Mouse (Mus musculus) heart, embryonic 13.5 days (tissue): ENCODE measurements around the gene Hsph1. TPM values are rescaled to one million over a fixed set of nuclear protein-coding genes. Genes with fewer than 3 reads are reported as not detected.

ENCODE experiments used
- ATAC-seq: fragments of 200-750 bp; cut with Nextera tagmentation; 2 replicates; pipeline ENCODE4 v1.8.0; 2017; ENCODE audit warnings: moderate TSS enrichment; ENCODE audit not compliant: insufficient number of reproducible peaks, low FRiP score, low TSS enrichment; ENCODE audit errors: extremely low read depth
- H3K27ac ChIP-seq: fragments of 300-500 bp; sonication (generic); replicated peaks from 2 replicates; pipeline ENCODE4 v1.5.1; 2015; ENCODE audit warnings: moderate library complexity, mild to moderate bottlenecking, inconsistent platforms
- H3K27me3 ChIP-seq: fragments of 300-500 bp; sonication (generic); replicated peaks from 2 replicates; pipeline ENCODE4 v1.6.1; 2015; ENCODE audit warnings: mild to moderate bottlenecking, inconsistent platforms
- H3K36me3 ChIP-seq: fragments of 300-500 bp; sonication (generic); 2 replicates; pipeline ENCODE4 v1.6.1; 2015; ENCODE audit warnings: mild to moderate bottlenecking, inconsistent platforms
- H3K4me1 ChIP-seq: fragments of 300-500 bp; sonication (generic); 2 replicates; pipeline ENCODE4 v1.6.1; 2015; ENCODE audit warnings: inconsistent platforms
- H3K4me2 ChIP-seq: fragments of 300-500 bp; sonication (generic); 2 replicates; pipeline ENCODE4 v1.6.1; 2015; ENCODE audit warnings: inconsistent platforms, mild to moderate bottlenecking, moderate library complexity
- H3K4me3 ChIP-seq: fragments of 300-500 bp; sonication (generic); 2 replicates; pipeline ENCODE4 v1.5.1; 2015; ENCODE audit warnings: moderate library complexity, mild to moderate bottlenecking, inconsistent platforms
- H3K9ac ChIP-seq: fragments of 300-500 bp; sonication (generic); 2 replicates; pipeline ENCODE4 v1.6.1; 2015; ENCODE audit warnings: inconsistent platforms, mild to moderate bottlenecking, moderate library complexity
- H3K9me3 ChIP-seq: fragments of 300-500 bp; sonication (generic); 2 replicates; pipeline ENCODE4 v1.6.1; 2016; ENCODE audit warnings: inconsistent platforms
- WGBS: fragments of 180-500 bp; shearing (Covaris S2); methylation state at CpG from one replicate; pipeline ENCODE4 v1.1.7; 2015; ENCODE audit warnings: mixed read lengths; 5-methylcytosine and 5-hydroxymethylcytosine counted together
- polyA plus RNA-seq: library from polyadenylated mRNA; unstranded; fragments of >200 nt; fragmentation: Nextera tagmentation; extraction: Ambion mirVana; gene quantifications from 2 replicates; pipeline ENCODE4 v1.2.1, GENCODE M21; 2015

The Hsph1 gene
- polyA plus RNA-seq, result 30.1 and 30.7 TPM in 2 replicates

- Histone ChIP-seq H3K4me3 (peak within 1 kb of the TSS; percentile 86), H3K27me3 (no peaks in the 10 kb centered on the region), H3K36me3 (peaks cover 21% of the 10 kb centered on the region), H3K9ac (peak within 1 kb of the TSS; percentile 91), H3K9me3 (no peaks in the 10 kb centered on the region), H3K4me2 (peak within 1 kb of the TSS; percentile 94), H3K27ac (peak within 1 kb of the TSS; percentile 81), H3K4me1 (peaks cover 17% of the 10 kb centered on the region)
- WGBS, result under 1% methylated on average over 58 of the region's 60 CpGs
- peak; percentile 97 for ATAC-seq
These were observed at the start of gene Hsph1 for GRCm38 (mm10) chr5:149636075-149636920. Gene Hsph1, minus strand, starts transcription at chr5:149636376.

DNA sequence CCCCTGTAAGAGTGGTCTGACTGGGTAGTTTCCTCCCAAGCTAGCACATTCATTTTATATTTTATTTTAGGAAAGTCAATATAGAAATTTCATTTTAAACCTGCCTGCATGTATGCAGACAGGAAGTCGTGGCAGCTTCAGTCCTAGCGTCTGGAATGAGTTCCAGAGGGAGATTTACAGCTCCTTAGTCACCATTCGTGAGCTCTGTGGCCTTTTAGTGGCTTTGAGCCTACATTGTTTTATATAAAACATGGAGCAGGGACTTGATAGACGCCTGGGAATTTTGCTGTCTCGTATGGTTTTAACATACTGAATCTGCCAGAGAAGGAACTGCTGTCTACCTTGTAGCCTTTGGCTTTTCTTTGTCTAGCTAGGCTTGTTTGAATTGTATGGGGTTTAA lies 44.8 kb upstream of the Hsph1 start:
- H3K9ac ChIP-seq, result no peak overlapping the region
- H3K4me2 ChIP-seq, result no peak overlapping the region
- H3K9me3 ChIP-seq, result no peaks in the 10 kb centered on the region
- WGBS, result 74% methylated on average over 5 of the region's 5 CpGs
- no peaks in the 10 kb centered on the region for H3K36me3 ChIP-seq
- no peak for ATAC-seq
- H3K4me3 ChIP-seq, result no peak overlapping the region
- peaks cover 9% of the 10 kb centered on the region for H3K4me1 ChIP-seq
- no peak overlapping the region for H3K27ac ChIP-seq
- H3K27me3 ChIP-seq, result peaks cover 12% of the 10 kb centered on the region; the same call in 1 of the 2 replicates

- Histone ChIP-seq H3K9ac (no peak overlapping the region), H3K27ac (no peak overlapping the region), H3K4me3 (no peak overlapping the region), H3K4me1 (peaks cover 9% of the 10 kb centered on the region), H3K9me3 (no peaks in the 10 kb centered on the region), H3K27me3 (peaks cover 12% of the 10 kb centered on the region; the same call in 1 of the 2 replicates), H3K4me2 (peak overlapping the region; percentile 94; the same call in 1 of the 2 replicates), H3K36me3 (no peaks in the 10 kb centered on the region)
- no peak for ATAC-seq
- 67% methylated on average over 7 of the region's 7 CpGs for WGBS
These were observed 43.7 kb upstream of the Hsph1 start for GRCm38 (mm10) chr5:149679886-149680285.

DNA sequence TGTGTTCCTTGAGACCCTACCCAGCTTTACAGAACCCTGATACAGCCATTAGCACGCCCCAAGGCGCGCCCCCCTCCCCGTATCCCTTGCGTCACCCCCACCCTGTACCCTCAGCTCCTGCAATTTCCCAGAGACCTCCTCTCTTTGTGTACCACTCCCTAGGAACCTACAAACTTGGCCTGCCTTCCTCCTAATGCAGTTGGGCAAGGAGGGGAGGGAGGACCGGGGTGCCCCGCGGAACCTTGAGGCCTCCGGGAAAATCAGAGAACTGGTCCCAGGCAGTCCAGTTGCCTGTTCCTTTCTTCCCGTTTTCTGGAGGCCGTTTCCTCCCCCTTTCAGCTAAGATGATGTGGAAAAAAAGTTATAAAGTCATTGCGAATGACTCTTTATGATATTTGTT lies 43.2 kb upstream of the Hsph1 start:
- Histone ChIP-seq H3K27me3 (peaks cover 12% of the 10 kb centered on the region; the same call in 1 of the 2 replicates), H3K9ac (peak overlapping the region; percentile 90), H3K27ac (no peak overlapping the region), H3K4me2 (peak overlapping the region; percentile 94), H3K36me3 (no peaks in the 10 kb centered on the region), H3K4me3 (peak overlapping the region; percentile 79), H3K4me1 (peaks cover 9% of the 10 kb centered on the region), H3K9me3 (no peaks in the 10 kb centered on the region)
- 14% methylated on average over 12 of the region's 12 CpGs for WGBS
- ATAC-seq, result no peak

DNA sequence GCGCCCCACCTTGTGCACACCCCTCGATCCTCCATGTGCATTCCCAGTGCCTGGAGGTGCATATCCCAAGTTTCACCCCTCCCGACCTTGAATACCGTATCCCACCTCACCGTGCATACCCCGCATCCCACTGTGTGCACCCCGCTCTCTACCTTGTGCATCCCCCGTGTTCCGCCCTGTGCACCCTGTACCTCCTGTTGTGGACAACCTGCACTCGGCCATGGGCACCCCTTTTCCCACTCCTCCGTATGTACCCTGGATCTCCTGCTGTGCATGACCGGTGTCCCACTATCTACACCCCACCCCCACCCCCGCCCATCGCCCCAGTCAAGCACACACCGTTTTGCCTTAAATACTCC lies 42.8 kb upstream of the Hsph1 start:
- H3K27ac ChIP-seq, result no peak overlapping the region
- peaks cover 12% of the 10 kb centered on the region; the same call in 1 of the 2 replicates for H3K27me3 ChIP-seq
- peaks cover 9% of the 10 kb centered on the region for H3K4me1 ChIP-seq
- H3K36me3 ChIP-seq, result no peaks in the 10 kb centered on the region
- peak overlapping the region; percentile 94 for H3K4me2 ChIP-seq
- H3K9ac ChIP-seq, result peak overlapping the region; percentile 90
- peak overlapping the region; percentile 79 for H3K4me3 ChIP-seq
- 1% methylated on average over 15 of the region's 15 CpGs for WGBS
- no peak for ATAC-seq
- no peaks in the 10 kb centered on the region for H3K9me3 ChIP-seq

DNA sequence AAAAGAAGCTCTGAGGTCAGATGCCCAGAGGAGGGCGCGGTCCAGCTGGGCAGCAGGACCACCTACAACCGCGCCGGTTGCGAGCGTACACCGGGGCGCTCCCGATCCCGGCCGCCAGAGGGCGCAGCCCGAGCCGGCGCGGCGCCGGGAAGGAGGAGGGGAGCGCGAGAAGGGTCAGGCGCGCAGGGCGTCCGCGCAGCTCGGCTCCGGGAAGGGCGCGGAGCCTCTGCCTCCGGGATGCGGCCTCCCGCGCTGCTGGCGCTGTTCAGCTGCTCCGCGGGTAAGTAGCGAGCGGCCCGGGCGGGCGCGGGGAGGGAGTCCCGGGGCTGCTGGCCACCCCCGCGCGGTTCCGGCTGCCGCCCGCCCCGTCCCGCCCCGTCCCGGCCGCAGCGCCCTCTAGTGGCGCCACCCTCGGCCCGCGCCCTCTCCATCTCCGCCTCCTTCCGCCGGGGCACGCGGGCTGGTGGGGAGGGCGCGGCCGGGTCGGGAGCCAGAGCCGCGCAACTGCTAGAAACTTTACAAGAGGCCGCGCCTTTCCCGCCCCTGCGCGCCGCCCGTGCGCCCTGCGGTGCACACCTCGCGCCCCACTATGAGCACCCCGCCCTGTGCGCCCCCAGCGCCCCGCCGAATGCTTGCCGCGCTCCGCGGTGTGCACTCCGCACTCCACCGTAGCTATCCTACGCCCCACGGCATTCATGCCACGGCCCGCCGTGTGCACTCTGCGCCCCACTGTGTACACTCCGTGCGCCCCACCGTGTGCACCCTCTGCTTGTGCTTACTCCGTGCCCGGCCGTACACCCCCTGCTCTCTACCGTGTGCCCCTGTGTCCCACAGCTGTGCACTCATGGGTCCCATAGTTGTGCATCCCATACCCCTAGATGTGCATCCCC lies 42.2 kb upstream of the Hsph1 start, which contains the start of gene B3glct:
Gene B3glct (plus strand): TSS at position 131 of the 890 bp plus-strand sequence.
- Histone ChIP-seq H3K9ac (peak within 1 kb of the TSS; percentile 90), H3K4me3 (peak within 1 kb of the TSS; percentile 79), H3K9me3 (no peaks in the 10 kb centered on the region), H3K27me3 (peaks cover 12% of the 10 kb centered on the region; the same call in 1 of the 2 replicates), H3K4me2 (peak within 1 kb of the TSS; percentile 94), H3K4me1 (peaks cover 9% of the 10 kb centered on the region), H3K27ac (peak within 1 kb of the TSS; percentile 75), H3K36me3 (no peaks in the 10 kb centered on the region)
- WGBS, result under 1% methylated on average over 69 of the region's 106 CpGs
- peak; percentile 92 for ATAC-seq

DNA sequence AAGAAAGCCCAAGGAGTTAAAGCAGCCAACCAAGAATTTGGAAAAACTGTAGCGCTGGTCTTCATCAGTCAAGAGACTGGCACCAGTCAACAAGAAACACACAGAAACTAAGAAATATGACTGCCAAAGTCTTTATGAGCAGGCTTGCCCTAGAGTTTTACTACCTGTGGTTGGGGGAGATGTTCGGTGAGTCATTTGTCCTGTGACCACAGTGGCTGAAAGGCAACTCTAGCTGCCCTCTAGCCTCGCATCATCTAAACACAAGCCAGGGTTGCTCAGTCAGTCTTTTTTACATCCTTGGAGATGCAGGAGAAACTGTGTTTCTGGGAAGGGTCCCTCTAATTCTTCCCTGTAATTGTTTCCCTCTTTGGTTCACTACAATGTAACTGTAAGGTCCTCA lies 41.0 kb upstream of the Hsph1 start:
- Histone ChIP-seq H3K27ac (no peak overlapping the region), H3K36me3 (no peaks in the 10 kb centered on the region), H3K27me3 (peaks cover 12% of the 10 kb centered on the region; the same call in 1 of the 2 replicates), H3K4me2 (no peak overlapping the region), H3K4me3 (no peak overlapping the region), H3K4me1 (peaks cover 9% of the 10 kb centered on the region), H3K9me3 (no peaks in the 10 kb centered on the region), H3K9ac (no peak overlapping the region)
- whole genome bisulfite sequencing, result 84% methylated on average over 3 of the region's 3 CpGs
- no peak for ATAC-seq

- WGBS, result 71% methylated on average over 5 of the region's 5 CpGs
- H3K36me3 ChIP-seq, result no peaks in the 10 kb centered on the region
These were observed 27.2 kb upstream of the Hsph1 start for GRCm38 (mm10) chr5:149663417-149663816.

DNA sequence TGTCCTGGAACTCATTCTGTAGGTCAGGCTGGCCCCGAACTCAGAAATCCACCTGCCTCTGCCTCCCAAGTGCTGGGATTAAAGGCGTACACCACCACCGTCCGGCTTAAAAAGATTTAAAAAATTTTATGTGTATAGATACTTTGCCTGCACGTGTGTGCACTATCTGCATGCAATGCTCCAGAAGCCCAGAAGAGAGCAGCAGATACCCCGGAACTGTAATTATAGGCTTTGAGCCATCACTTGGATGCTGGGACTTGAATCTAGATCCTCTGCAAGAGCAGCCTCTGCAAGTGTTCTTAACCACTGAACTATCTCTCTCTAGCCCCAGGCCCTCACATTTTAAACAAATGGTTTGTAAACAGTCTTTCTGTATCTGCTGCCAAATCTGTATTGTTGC lies 26.8 kb upstream of the Hsph1 start:
- H3K4me2 ChIP-seq, result no peak overlapping the region
- H3K4me1 ChIP-seq, result no peaks in the 10 kb centered on the region

More at GRCm38 (mm10) chr5:149663417-149663816, 27.2 kb upstream of the Hsph1 start:
- no peak overlapping the region for H3K4me3 ChIP-seq
- H3K9ac ChIP-seq, result no peak overlapping the region
- H3K4me1 ChIP-seq, result no peaks in the 10 kb centered on the region
- no peak overlapping the region for H3K27ac ChIP-seq
- 0 out of 2 replicates have a peak, but pooled peaks cover 5% of the 10 kb centered on the region for H3K9me3 ChIP-seq
- ATAC-seq, result no peak
- no peak overlapping the region for H3K4me2 ChIP-seq
- no peaks in the 10 kb centered on the region for H3K27me3 ChIP-seq

DNA sequence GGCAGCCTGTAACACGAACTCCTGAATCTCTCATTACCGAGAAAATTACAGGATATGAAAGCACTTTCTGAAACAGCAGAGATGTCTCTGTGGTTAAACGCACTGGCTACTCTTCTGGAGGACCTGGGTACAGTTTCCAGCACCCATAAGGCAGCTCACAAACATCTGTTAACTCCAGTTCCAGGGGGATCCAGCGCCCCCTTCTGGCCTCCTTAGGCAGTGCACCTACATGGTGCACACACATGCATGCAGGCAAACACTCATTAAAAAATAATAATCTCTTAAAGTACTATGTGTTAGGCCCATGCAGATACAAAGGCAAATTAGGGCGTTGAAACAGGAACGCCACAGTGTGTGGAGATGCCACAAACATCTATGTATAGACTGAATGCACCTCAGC lies 25.3 kb upstream of the Hsph1 start:
- Histone ChIP-seq H3K36me3 (no peaks in the 10 kb centered on the region), H3K4me2 (no peak overlapping the region), H3K4me3 (no peak overlapping the region), H3K27me3 (no peaks in the 10 kb centered on the region), H3K4me1 (no peaks in the 10 kb centered on the region), H3K9ac (no peak overlapping the region), H3K27ac (no peak overlapping the region), H3K9me3 (0 out of 2 replicates have a peak, but pooled peaks cover 5% of the 10 kb centered on the region)
- WGBS, result 83% methylated on average over 6 of the region's 6 CpGs
- ATAC-seq, result no peak

More for the DNA sequence above, 26.8 kb upstream of the Hsph1 start:
- WGBS, result 84% methylated on average over 6 of the region's 6 CpGs
- no peak overlapping the region for H3K27ac ChIP-seq
- H3K9me3 ChIP-seq, result 0 out of 2 replicates have a peak, but pooled peaks cover 5% of the 10 kb centered on the region
- H3K36me3 ChIP-seq, result no peaks in the 10 kb centered on the region
- no peak overlapping the region for H3K4me3 ChIP-seq
- ATAC-seq, result no peak
- no peak overlapping the region for H3K9ac ChIP-seq
- H3K27me3 ChIP-seq, result no peaks in the 10 kb centered on the region

- Histone ChIP-seq H3K4me3 (no peak overlapping the region), H3K9ac (no peak overlapping the region), H3K27ac (no peak overlapping the region), H3K27me3 (no peaks in the 10 kb centered on the region), H3K9me3 (0 out of 2 replicates have a peak, but pooled peaks cover 5% of the 10 kb centered on the region), H3K36me3 (no peaks in the 10 kb centered on the region), H3K4me2 (no peak overlapping the region), H3K4me1 (no peaks in the 10 kb centered on the region)
- ATAC-seq, result no peak
- 43% methylated on average over 9 of the region's 9 CpGs for WGBS
These were observed 23.2 kb upstream of the Hsph1 start for GRCm38 (mm10) chr5:149659414-149659780.
